Mouse (Mus musculus) cerebellum, adult 11-12 months (tissue): Measurements from ENCODE around the gene Ackr3.

Experiments
- DNase-seq: peaks from one replicate; pipeline ENCODE4 v3.0.0; 2022

Gene Ackr3

DNA sequence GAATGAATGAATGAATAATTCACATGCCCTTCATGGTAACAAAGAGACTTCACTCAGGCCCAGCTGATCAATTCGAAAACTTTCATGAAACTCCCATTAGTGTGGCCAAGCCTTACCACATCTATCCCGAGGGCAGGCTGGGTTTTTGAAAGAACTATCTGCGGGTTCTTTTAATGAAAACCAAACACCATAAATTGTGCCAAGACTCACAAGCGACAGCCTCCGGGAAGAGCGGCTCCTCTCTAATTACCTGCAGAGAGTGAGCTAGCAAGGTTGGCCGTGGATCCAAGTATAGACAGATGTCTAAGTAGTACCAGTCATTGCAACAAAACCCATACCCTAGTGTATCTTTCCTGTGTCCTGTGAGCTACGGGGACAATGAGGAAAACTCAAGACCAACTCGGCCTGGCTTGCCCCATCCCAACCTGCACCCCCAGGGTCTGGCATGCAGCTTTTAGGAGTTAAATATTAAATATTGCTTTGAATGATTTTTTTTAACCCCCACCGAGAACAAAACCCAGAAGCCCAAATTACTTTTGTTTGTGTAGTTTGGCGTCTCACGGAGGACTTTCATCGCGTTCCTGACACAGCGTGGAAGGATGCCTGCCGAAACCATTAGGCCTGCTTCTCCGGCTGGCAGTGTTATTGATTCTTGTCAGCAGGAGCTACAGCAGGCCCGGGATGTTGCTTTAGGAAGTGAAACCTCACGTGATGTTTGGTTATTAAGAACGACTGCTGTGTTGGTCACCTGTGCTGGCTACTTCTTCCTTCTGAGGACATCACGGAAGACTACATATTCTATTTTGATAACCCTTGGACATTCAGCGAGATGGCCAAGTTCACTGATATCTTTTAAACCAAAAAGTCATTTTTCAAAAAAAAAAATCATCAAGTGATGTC, 28.1 kb downstream of the Ackr3 start:
- DNase-seq = no peak

DNA sequence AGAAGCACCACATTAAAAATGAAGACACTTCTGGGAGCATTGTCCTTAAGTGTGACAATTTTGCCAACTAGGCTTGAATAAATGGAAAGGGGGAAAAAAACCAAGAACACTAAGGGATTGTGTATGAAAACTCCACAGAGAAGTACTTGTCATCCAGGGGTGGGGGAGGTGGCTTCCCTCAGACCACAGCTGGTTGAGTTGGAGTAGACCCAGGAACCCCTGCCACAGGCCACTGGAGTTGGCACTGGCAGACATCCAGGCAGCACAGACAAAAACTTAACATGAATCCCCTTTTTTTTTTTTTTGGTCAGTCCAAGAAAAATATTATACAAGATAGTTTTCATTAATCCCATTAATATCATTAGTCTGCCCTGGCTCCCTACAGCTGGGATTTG, 28.7 kb downstream of the Ackr3 start:
- DNase-seq = no peak

DNA sequence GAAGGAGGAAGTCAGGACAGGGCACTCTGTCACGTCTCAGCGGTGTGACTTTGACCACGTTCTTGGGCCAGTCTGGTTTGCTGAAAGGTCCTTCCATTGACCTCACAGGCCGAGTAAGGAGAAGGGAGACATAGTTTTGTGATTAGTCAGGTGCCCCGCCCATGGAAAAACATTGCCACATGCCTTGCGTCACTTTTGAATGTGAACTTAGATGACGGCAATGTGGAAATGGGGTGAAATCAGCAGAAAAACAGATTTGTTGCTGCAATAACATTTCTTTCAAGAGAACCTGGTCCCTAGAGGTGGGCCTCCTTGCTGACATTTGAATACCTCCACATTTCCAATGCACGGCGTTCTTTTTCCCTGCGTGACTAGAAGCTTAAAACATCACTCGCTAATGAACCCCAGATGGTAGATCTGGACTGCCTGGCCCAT, 30.9 kb downstream of the Ackr3 start:
- DNase-seq = no peak

DNA sequence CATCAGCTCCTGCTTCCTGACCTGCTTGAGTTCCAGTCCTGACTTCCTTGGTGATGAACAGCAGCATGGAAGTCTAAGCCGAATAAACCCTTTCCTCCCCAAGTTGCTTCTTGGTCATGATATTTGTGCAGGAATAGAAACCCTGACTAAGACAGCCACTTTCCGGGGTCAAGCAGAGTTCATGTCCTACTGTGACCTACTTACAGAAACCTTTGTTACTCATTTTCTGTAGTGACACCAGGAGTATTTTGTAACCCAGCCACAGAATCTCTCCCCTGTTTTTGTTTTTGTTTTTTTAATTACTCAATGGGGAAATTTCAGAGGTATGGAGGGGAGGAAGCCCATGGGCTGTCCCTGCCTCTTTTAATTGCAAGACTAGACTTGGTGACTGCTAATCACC, 32.9 kb downstream of the Ackr3 start:
- DNase-seq = no peak

DNA sequence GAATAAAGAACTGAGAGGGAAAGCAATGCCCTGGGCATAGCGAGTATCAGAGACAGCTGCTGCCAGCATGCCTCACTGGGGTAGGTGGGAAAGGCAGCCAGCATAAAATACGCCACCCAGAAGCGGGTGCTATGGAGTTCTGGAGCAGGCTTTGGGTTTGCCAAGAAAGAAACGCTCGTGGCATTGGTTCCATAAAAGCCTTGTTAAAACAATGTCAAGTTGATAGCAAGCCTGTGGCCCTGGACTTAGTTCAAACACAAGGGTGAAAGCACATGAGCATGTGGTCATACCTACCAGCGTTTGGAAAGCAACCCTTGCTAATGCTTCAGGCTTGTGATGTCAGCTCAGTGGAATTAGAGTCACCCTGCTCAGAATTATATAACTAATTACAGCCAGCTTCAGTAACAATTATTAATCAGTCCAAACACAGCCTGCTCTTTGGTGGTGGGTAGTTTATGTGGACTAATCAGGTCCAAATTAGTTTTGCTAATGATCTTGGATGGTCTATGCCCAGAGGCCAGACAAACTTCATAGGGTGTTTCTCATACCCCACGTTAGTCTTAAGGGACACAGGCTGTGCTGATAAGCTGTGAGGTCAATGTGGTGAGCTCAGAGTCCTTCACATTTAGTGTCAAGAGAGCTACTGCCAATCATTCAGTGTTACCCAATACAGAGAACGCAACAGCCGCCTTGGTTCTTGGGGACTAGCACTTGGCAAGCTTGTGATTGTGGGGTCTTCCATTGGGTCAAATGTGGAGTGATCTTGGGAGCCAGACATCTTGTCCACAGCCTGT, 34.5 kb downstream of the Ackr3 start:
- DNase-seq = no peak

DNA sequence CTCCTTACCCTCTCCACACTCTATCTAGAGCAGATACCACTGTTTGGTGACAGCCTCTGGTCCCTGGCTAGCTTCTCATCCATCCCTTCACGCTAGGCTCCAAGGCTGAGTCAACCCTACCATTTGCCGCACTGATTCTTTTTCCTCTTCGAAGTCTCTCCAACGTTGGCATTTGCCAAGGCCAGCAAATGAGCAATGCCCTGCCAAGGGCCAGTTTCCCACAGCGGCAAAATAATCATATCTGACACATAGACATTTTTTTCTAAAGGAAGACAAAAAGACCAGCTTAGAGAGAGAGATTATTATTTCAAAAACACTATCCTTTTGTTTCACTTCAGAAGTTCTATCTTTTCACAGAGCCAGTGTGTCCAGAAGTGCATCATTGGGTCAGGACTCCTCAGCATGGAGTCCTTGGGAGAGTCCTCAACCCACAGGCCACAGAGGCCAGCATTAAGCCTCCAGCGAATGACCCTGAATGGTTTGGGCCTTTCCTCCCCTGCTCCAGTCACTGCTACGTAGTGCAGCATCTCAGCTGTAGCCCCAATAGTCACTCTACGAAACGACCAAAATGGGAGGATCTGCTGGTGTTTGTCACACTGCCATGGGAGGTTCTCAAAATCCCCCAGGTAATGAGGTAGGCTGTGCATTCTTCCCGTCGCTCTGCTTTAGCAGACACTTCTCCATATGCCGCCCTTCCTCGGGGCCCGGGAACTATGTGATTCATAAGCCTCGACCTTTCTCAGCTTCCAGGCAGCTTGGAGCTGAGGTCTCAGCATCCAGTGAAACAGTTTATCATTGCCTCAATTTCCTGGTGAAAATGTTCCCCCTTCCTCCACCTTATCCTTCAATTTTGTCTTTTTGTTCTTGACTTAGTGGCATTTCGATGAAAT, 35.8 kb downstream of the Ackr3 start:
- no peak for DNase-seq

DNA sequence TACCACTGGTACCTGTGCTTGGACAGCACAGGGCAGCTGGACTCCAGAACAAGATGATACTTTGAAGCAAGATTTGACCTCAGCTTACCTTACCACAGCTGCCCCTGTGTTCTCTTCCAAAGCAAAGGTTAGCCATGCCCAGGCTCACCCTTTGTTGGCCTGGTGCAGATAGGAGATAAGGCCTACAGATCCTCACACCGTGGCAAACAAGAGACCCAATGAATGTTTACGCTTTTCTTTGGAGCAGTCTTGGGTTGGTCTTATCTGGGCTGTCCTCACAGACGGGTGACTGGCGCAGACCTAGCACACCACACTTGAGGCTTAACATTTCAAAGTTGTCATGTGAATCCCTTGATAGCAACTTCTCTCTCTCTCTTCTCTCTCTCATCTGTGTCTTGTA, 36.5 kb downstream of the Ackr3 start:
- no peak for DNase-seq

DNA sequence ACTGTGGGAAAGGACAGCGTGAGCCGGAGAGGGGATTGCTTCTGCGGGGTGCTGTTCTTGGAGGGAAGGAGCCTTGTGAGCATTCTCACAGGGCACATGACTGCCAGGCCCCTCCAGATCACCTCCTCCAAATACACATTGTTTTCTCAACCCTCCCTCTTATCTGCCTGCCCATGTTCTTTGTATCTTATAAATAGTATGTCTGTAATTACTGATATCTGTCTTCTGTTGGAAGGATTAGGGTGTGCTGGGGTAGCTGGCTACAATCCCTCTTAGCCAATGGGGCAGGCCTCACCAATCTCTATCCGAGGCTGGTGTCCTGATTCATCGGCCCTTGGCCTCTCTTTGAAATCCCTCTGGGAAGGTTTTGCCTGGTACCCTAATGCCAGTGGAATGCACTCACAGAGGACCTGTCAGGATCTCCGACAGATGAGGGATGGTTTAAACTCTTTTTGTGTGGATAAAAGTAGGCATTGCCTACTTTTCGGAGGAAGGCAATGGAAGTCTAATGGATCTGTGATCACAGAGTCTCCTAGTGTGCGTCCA, 38.7 kb downstream of the Ackr3 start:
- no peak for DNase-seq

DNA sequence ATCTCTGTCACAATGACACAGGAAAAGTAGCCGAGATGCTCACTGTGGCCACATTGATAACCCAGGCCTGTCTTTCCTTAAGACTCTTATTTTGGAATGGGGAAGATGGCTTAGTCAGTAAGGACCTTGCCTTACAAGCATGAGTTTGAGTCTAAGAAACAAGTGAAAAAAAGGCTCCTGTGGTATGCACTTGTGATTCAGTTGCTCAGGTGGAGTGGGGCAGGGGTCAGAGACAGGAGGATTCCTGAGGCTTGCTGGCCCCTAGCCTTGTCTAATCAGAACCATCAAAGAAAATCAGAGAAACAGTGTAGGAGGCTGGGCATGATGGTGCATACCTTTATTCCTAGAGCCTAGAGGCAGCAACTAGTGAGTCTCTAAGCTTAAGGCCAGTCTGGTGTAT, 40.8 kb downstream of the Ackr3 start:
- no peak for DNase-seq

DNA sequence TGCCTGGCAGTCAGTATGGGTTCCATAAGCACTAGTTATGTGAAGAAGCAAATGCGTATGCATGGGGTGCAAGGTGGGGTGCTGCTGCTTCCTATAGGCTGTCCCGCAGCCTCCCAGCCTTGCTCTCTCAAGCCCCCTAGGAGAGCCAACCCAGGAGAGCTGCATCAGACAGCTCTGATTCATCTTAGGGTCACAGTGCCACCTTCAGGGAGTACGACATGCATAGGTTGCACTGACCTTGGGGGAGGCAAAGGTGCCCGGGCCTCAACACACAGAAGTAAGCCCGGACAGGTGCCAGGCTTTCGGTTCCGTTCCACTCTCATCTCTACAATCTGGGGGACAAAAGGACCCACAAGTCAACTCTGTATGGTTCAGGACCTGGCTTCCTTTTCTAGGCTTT, 41.8 kb downstream of the Ackr3 start:
- no peak for DNase-seq

DNA sequence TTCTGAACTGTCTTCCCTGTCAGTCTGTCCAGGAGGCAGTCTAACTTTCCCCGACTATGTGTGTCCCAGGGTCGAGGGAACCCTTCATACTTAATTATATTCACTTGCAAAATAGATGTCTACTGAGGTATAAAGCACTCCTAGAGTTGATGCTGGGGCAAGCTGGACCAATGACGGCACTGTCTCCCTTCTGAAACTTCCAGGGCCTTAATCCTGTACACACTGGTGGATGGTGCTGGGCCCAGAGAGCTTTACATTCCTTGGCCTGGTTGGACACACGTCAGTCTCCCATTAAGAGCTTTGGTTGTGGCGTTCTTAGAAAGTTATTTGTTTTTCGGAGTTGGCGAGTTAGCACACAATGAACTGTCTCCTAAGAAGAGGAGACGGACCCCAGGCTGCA, 42.3 kb downstream of the Ackr3 start:
- DNase-seq = no peak

DNA sequence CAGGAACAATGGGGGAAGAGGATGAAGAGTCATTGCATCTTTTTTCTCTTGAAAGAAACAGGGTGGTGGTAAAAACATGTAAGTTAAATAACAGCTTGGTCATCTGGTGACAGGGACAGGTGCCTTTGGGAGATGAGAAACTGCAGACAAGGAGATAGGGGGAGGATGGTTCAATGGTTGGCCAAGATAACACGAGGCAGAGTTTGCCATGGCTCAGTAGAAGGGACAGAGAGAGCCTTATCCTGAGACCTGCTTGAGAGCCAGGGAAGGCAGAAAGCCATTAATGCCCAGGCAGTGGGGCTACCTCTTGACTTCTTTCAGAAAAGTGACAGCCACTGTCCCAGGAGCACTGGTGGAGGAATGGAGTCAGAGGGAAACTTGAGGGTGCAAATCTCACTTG, 43.0 kb downstream of the Ackr3 start:
- no peak for DNase-seq

DNA sequence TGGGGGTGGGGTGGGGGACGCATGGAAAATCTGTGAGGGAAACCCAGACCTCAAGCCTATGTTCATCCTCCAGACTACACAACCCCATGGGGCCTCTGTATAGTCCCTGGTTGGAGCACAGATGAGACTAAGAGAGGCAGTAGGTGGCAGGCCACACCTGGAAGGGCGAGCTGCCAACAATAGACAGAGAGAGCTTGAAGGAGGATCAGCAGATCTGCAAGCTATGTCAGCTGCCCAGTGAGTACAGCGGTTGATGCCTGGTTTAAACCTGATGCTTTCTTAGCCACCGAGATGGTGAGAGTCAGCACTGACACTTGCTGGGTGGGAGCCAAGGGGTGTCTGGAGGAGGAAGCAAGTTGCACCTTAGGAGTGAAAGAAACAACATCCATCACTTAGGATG, 43.5 kb downstream of the Ackr3 start:
- DNase-seq = no peak

DNA sequence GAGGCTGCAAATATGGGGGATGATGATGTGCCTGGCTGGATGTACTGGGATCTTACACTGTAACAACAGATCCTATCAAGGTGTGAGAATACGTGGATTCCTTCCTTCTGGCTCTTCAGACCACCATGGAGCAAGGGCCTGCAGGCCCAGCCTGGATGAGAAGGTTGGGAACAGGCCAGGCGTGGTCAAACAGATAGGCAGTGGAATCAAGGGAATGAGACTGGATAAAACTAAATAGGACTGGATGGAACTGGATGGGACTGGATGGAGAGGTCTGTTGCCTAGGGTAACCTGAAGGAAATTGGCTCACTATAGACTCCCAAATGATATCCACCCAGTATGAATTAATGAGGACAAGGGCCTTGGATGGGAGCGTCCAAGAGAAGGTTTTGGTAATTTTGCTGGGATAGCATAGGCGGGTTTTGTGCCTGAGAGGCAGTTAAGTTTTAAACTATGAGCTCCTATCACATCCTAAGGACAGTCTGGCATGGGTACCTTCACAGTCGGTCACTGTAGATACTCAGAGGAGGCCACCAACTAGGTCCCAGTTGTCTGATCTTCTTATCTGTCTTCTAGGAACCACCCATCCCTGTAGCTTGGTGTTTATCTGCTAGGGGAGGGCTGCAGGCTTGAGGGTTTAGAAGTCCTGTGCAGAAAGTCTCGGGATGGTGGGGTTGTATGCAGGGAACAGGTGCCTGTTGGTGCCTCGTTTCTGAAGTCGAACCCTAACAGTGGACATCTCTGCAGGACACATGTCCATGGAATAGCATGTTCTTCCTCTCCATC, 44.2 kb downstream of the Ackr3 start:
- DNase-seq = no peak

DNA sequence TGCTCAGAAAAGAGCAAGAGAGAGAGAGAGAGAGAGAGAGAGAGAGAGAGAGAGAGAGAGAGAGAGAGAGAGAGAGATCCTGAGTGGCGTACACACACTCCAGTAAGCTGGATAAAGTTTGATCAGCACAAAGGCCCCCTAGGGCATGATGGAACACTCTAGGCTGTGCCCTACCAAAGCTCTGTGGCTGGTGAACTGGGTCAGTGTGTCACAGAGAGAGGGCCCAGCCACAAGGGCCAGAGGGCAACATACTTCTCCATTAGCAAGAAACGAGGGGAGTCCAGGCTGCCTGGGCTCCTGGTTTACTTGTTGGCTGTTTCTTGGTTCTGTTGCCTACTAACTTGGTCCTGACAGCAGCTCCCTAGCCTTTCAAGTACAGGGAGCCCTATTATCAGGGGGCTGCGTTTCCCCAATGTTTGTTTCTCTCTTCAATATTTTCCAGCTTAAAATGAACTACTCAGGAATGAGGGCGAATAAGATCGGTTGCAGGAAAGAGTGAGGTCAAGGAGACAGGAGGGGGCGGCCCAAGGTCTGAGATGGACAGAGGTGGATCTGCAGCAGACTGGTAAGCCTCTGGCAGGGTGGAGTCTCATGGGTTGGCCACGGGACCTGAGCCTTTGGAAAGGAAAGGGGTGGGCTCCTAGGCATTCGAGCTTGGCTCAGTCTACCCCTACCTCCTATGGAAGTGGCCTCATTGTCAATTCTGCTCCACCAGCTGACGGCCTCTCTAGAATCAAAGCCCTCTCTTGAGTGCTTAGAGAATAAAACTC, 45.4 kb downstream of the Ackr3 start:
- no peak for DNase-seq

DNA sequence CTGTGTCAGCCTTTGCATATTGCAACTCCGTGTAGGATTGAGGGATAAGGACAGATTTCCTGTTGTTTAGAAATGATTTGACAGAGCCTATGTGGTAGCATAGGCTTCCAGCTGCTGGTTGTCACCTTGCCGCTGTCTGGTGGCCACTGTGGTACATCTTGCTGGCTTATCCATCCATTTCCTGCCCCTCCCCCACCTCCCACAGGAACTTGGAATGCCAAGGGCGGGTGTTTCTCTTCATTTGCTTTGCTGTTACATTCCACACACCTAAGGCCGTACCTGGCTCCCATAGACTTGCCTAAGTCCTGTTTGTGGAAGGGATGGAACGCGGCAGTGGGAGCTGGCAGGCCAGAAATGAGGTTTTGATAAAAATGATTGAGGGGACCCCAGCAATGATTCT, 46.6 kb downstream of the Ackr3 start:
- no peak for DNase-seq

DNA sequence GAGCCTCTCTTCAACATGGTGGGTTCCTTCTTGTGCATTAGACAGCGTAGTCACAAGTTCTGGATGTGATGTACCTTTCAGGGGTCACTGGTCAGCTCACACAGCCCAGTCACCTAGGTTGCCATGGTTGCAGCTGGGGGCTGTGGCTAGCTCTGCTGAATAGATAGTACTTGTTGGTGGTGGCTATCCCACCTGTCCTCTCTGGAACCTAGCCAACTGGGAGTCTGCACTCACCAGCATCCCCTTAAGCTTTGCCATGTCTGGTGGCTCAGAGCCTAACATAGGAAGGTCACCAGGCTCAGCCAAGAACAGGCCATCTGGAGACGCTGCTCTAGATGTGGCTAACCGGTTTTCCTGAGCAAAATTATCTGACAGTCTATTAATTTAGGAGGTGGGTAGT, 47.4 kb downstream of the Ackr3 start:
- peak; percentile 75 for DNase-seq

DNA sequence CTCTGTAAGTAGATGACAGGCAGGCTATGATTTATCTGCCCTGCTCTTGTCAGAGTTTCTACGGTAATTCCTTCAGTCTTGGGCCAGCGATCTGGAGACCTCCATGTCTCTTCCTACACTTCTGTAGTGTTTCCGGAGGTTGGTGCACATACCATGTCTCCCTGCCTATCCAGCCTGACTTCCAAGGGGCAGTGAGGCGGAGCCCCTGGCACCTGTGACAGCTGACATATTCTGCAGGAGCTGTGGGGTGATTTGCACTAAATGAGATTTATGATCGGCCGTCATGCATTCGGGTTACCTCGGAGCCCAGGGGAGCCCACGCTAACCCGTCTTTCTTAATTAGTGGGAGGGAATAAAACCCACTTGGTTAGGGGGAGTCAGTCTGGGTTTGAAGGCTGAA, 49.7 kb downstream of the Ackr3 start:
- no peak for DNase-seq

DNA sequence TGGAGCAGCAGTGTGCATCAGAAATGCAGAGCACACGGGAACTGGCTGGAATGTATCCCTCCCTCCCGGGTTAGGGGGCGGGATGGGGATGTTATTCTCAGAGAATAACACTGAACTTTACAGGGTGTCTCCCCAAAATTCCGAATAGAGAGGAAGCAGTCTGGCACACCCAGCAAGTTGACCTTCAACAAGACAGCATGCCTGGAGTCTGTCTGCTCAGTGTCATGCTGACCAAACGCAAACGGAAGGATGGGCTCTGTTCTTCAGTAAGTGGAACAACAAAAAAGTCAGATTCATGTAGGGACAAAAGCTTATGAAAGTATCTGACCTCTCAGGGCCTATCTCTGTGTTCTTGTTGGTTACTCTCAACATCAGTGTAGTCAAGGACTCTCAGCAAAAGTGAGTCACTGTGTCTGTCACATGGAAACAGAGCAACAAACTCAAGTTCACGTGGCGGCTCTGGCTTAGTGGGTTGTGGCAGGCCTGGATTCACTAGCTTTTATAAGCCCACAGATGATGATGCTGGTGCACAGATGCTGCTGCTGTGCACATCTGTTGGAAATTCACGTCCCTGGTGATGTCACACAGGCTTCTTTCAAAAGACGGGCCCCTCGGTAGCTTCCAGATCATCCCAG, 54.6 kb downstream of the Ackr3 start:
- DNase-seq = no peak

DNA sequence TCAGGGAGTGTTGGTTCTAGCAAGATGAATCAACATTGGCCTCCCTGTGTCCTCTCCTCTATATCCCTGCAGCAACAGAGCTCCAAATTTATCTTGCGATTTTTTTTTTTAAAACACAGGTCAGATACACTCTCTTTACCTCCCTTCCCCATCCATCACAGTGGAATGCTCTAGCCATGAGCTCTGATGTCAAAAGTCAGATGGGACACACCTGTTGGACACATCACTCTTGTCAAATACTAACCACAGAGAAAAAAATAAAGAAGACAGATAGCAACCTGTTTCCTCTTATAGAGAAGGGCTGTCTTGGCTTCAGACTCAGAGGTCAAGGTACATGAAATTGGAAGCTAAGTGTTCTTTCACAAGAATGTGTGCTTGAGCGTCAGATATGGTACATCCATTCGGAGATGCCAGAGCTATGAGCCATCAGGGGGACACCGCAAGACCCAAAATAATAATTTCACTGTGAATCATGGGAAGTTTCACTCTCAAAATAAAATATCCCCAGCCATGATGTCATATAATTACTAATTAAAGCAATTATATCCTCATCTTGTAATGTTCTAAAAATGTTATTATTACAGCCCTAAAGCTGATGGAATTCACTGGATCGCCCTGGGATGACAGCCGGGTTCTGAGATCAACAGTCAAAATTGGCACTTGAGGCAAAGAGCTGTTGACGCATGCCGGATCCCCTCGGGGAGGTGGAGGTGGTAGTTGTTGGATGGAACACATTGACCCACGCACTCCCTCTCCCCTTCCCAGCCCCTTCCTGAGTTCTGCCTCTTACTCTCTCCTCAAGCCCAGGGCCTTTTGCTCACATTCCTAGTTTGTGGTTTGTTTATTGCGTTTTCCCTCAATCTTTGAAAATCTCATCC, 57.2 kb downstream of the Ackr3 start:
- DNase-seq = no peak
